Mouse (Mus musculus) hindbrain, embryonic 15.5 days (tissue): ENCODE measurements around the gene Scn2b. TPM values are rescaled to one million over a fixed set of nuclear protein-coding genes. Genes with fewer than 3 reads are reported as not detected.

Source experiments
- ATAC-seq: fragments of 200-750 bp; cut with Nextera tagmentation; 2 replicates; pipeline ENCODE4 v1.8.0; 2017; ENCODE audit warnings: low read depth, moderate number of reproducible peaks, moderate TSS enrichment; ENCODE audit not compliant: low FRiP score
- H3K27ac ChIP-seq: fragments of 300-500 bp; sonication (generic); replicated peaks from 2 replicates; pipeline ENCODE4 v1.5.1; 2015; ENCODE audit warnings: mild to moderate bottlenecking, inconsistent platforms
- H3K27me3 ChIP-seq: fragments of 300-500 bp; sonication (generic); 2 replicates; pipeline ENCODE4 v1.6.1; 2015; ENCODE audit warnings: control low read depth, inconsistent platforms
- H3K36me3 ChIP-seq: fragments of 300-500 bp; sonication (generic); 2 replicates; pipeline ENCODE4 v1.6.1; 2015; ENCODE audit warnings: control low read depth, inconsistent platforms
- H3K4me1 ChIP-seq: fragments of 300-500 bp; sonication (generic); replicated peaks from 2 replicates; pipeline ENCODE4 v1.6.1; 2015; ENCODE audit warnings: control low read depth, inconsistent platforms
- H3K4me2 ChIP-seq: fragments of 300-500 bp; sonication (generic); 2 replicates; pipeline ENCODE4 v1.6.1; 2015; ENCODE audit warnings: moderate library complexity, mild to moderate bottlenecking, inconsistent platforms
- H3K4me3 ChIP-seq: fragments of 300-500 bp; sonication (generic); 2 replicates; pipeline ENCODE4 v1.5.1; 2015; ENCODE audit warnings: mild to moderate bottlenecking, inconsistent platforms
- H3K9ac ChIP-seq: fragments of 300-500 bp; sonication (generic); 2 replicates; pipeline ENCODE4 v1.6.1; 2015; ENCODE audit warnings: inconsistent platforms
- H3K9me3 ChIP-seq: fragments of 300-500 bp; sonication (generic); 2 replicates; pipeline ENCODE4 v1.6.1; 2016; ENCODE audit warnings: control low read depth, inconsistent platforms
- WGBS: fragments of 180-500 bp; shearing (Covaris S2); methylation state at CpG from one replicate; pipeline ENCODE4 v1.1.7; 2015; 5-methylcytosine and 5-hydroxymethylcytosine counted together
- polyA plus RNA-seq: library from polyadenylated mRNA; unstranded; fragments of >200 nt; fragmentation: Nextera tagmentation; extraction: Ambion mirVana; gene quantifications from 2 replicates; pipeline ENCODE4 v1.2.1, GENCODE M21; 2015

Gene Scn2b
- polyA plus RNA-seq, 1 experiment from 2014 or later, result 10.3 TPM

DNA sequence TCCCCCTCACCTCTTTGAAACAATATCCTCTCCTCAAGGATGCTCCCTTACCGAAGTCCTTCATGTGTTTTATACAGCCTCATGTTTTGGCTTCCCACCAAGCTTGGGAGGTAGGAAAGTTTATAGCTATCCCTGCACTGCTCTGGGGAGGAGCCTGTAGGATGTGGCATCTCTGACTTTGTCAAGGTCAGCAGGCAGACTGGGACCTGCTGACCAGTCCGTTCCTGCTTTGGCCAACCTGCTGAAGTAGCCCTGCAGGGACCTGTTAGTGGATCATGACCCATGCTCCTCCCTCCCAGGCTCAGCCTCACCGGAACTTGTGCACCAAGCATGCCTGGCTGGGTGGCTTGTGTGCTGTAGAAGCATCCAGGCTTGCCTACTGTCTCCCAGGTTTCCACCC is 25.1 kb downstream of the Scn2b start:
- Histone ChIP-seq H3K4me2 (no peak overlapping the region), H3K27ac (no peak overlapping the region), H3K9me3 (no peaks in the 10 kb centered on the region), H3K4me1 (peaks cover 26% of the 10 kb centered on the region), H3K27me3 (peaks cover 77% of the 10 kb centered on the region), H3K4me3 (no peak overlapping the region), H3K9ac (no peak overlapping the region), H3K36me3 (no peaks in the 10 kb centered on the region)
- no peak for ATAC-seq
- WGBS, result 65% methylated on average over 3 of the region's 3 CpGs

DNA sequence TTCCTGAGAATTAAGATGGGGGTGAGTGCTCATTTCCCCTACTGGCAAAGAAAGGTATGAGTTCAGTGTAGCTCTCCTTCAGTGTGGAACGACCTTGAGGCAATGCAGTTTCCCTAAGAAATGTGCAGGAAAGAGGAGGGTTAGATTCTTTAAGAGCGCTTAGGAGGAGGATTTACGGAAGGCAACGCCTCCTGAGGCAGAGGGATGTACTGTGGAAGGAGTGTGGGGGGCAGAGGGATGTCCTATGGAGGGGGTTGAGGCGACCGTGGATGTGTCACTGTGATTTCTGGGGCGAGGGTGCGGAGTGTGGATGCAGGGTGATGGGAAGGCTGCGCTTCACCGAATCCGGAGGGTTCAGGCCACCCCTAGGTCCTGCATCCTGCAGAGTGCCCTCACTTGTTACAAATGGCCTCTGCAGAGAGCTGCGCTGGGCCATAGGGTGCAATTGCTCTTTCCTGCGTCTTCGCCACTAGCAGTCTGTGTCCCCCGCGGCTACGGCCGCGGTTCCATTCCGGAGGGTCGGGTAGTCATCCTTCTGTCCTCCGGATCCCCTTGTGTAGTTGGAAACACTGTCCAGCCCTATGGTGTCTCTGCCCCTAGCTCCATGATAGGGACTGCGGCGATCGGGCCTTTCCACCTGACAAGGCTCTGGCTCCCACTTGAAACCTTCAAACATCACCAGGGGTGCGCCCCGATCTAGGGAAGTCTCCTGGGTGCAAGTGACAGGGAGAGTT is 28.1 kb downstream of the Scn2b start:
- H3K4me3 ChIP-seq, result peak overlapping the region; percentile 41
- H3K9me3 ChIP-seq, result no peaks in the 10 kb centered on the region
- H3K27me3 ChIP-seq, result peaks cover 49% of the 10 kb centered on the region
- H3K27ac ChIP-seq, result no peak overlapping the region
- WGBS, result 2% methylated on average over 27 of the region's 27 CpGs
- no peaks in the 10 kb centered on the region for H3K36me3 ChIP-seq
- H3K4me2 ChIP-seq, result peak overlapping the region; percentile 93
- peak overlapping the region; percentile 42 for H3K9ac ChIP-seq
- ATAC-seq, result peak; percentile 66
- peaks cover 10% of the 10 kb centered on the region for H3K4me1 ChIP-seq

DNA sequence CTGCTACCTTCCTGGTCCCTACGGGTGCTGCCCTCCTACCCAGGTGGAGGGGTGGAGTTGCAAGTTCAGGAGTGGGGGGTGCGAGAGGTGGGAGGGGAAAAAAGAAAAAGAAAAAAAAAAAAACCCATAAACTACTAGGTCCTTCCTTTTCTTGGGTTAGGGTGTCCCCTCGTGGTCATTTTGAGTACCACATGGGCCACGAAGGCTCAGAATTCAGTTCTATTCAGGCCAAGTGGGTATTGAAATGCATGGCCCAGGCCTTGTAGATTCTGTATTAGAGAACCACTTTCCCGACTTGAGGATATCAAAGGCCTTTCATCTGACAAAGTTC is 28.6 kb downstream of the Scn2b start:
- H3K4me1 ChIP-seq, result peaks cover 10% of the 10 kb centered on the region
- no peak for ATAC-seq
- peak overlapping the region; percentile 93 for H3K4me2 ChIP-seq
- peaks cover 44% of the 10 kb centered on the region for H3K27me3 ChIP-seq
- no peak overlapping the region for H3K27ac ChIP-seq
- WGBS, result 1% methylated on average over 5 of the region's 5 CpGs
- H3K9me3 ChIP-seq, result no peaks in the 10 kb centered on the region
- H3K4me3 ChIP-seq, result peak overlapping the region; percentile 41
- no peaks in the 10 kb centered on the region for H3K36me3 ChIP-seq
- peak overlapping the region; percentile 42 for H3K9ac ChIP-seq

DNA sequence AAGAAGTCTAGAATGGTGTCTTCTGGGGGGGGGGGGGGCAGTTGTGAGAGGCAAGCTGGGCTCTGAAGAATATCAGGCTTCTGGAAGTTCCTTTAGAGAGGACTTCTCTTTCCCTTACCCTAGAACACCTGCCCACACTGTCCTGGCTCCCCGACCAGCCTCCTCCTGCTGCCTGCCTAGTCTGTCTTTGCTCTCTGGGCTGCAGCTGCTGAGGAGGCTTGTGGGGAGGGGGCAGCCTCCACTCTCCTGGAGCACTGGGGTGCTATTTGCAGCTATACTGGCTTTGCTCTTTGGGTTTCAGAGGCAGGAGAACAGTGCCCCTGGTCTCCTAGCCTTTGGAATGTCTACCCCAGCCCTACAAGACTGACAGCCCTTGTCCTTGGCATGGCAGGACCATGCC is 33.4 kb downstream of the Scn2b start:
- no peak for ATAC-seq
- WGBS, result 75% methylated on average over 1 of the region's 1 CpGs
- H3K27me3 ChIP-seq, result peaks cover 8% of the 10 kb centered on the region; the same call in 1 of the 2 replicates

DNA sequence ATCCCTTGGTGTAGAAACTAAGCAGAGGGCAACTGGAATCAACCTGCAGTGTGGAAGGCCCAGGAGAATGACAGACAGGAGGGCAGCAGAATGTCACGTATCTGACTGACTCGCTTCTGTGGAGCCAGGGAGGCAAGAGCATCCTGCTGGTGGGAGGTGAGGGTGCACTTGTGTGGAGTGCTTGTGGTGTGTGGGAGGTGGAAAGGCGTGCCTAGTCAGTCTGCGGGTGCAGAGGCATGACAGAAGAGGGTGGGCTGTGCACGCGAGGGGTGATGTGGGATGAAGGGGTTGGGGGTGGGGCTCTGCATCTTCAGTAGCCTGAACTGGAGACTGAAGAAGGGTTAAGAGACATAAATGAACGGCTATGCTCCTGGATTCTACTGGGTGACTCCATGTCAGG is 35.8 kb downstream of the Scn2b start:
- H3K9ac ChIP-seq, result no peak overlapping the region
- no peak overlapping the region for H3K4me3 ChIP-seq
- H3K4me2 ChIP-seq, result no peak overlapping the region
- no peak for ATAC-seq
- no peak overlapping the region for H3K27ac ChIP-seq
- H3K27me3 ChIP-seq, result no peaks in the 10 kb centered on the region; the same call in 1 of the 2 replicates
- WGBS, result 78% methylated on average over 7 of the region's 7 CpGs
- H3K4me1 ChIP-seq, result no peaks in the 10 kb centered on the region
- H3K9me3 ChIP-seq, result no peaks in the 10 kb centered on the region
- no peaks in the 10 kb centered on the region for H3K36me3 ChIP-seq

More for the DNA sequence above, 33.4 kb downstream of the Scn2b start:
- Histone ChIP-seq H3K27ac (no peak overlapping the region), H3K36me3 (no peaks in the 10 kb centered on the region), H3K4me2 (no peak overlapping the region), H3K4me1 (peaks cover 2% of the 10 kb centered on the region), H3K4me3 (no peak overlapping the region), H3K9ac (no peak overlapping the region), H3K9me3 (no peaks in the 10 kb centered on the region)

DNA sequence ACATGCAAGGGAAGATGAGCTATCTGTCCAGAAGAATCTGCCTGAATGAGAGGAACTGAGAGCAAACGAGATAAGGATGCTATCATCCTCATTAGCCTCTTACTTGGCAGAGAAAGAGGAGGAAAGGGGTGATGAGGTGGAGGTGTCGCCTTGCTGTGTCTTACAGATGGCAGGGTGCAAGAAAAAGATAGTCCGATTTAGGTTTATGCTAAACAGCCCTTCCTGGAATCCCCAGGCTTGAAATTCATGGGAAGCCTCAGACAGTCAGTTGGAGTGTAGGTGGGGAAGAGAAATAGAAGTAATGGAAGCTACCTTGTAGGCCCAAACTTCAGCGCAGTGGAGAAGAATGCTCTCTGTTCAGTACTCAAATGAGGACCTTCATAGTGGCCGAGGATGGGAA is 50.3 kb downstream of the Scn2b start:
- H3K27me3 ChIP-seq, result no peaks in the 10 kb centered on the region
- no peaks in the 10 kb centered on the region for H3K36me3 ChIP-seq
- H3K4me2 ChIP-seq, result no peak overlapping the region
- H3K4me3 ChIP-seq, result no peak overlapping the region
- no peak for ATAC-seq
- no peaks in the 10 kb centered on the region for H3K4me1 ChIP-seq
- WGBS, result 83% methylated on average over 5 of the region's 5 CpGs
- no peaks in the 10 kb centered on the region for H3K9me3 ChIP-seq
- H3K9ac ChIP-seq, result no peak overlapping the region
- no peak overlapping the region for H3K27ac ChIP-seq

DNA sequence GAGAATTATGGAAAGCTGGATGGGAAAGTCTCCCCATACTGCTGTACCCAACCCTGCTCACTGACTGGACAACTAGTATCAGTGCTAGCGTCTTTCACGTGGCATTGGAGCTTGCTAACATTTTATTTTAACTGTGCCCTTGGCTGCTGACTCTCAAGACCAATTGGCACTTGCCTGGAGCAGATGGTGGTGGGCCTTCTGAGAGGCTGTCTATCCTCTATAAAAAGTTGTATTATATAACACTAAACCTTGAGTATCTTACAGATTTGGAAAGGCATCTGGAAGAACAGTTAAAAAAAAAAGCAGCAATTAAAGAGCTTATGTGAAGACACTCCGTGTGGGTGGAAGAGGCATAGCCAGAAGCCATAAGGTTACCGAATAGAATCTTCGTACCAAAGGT is 52.6 kb downstream of the Scn2b start:
- no peaks in the 10 kb centered on the region for H3K4me1 ChIP-seq
- H3K4me2 ChIP-seq, result no peak overlapping the region
- H3K36me3 ChIP-seq, result no peaks in the 10 kb centered on the region
- no peaks in the 10 kb centered on the region for H3K27me3 ChIP-seq
- H3K4me3 ChIP-seq, result no peak overlapping the region
- H3K27ac ChIP-seq, result no peak overlapping the region
- H3K9ac ChIP-seq, result no peak overlapping the region
- no peak for ATAC-seq
- no peaks in the 10 kb centered on the region for H3K9me3 ChIP-seq
- WGBS, result 92% methylated on average over 5 of the region's 5 CpGs

DNA sequence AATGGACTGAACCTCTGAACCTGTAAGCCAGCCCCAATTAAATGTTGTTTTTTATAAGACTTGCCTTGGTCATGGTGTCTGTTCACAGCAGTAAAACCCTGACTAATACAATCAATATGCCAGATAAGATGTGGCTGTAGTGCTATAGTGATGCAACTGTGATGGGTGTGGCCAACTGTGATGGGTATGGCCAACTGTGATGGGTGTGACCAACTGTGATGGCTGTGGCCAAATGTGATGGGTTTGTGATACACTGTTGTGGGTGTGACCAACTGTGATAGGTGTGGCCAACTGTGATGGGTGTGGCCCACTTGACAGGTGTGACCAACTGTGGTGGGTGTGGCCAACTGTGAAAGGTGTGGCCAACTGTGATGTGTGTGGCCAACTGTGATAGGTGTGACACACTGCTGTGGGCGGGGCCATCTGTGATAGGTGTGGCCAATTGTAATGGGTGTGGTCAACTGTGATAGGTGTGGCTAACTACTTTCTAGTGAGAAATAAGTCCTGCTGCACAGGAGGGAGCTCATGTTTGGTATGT is 53.6 kb downstream of the Scn2b start:
- Histone ChIP-seq H3K27ac (no peak overlapping the region), H3K36me3 (no peaks in the 10 kb centered on the region), H3K4me3 (no peak overlapping the region), H3K9ac (no peak overlapping the region), H3K27me3 (no peaks in the 10 kb centered on the region), H3K9me3 (no peaks in the 10 kb centered on the region), H3K4me2 (no peak overlapping the region), H3K4me1 (no peaks in the 10 kb centered on the region)
- no peak for ATAC-seq
- WGBS, result 85% methylated on average over 1 of the region's 1 CpGs

DNA sequence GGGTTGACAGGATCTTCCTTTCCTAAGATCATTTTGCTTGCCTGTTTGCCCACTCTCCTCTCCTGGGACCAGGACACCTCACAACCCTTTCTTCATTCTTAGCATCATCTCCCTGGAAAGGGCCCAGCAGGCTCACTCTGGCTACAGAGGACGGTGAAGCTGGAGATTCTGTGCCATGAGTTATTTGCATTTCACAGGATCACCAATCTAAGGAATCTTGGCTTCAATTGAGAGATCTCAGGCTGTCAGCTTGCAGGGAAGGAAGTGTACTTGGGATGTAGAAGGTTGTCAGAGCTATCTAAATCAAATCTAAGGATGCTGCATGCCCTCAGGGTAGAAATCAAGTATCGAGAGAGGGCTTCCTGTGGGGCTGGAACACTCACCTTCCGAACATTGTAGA is 55.9 kb downstream of the Scn2b start:
- Histone ChIP-seq H3K4me1 (no peaks in the 10 kb centered on the region), H3K27me3 (no peaks in the 10 kb centered on the region), H3K9ac (no peak overlapping the region), H3K4me3 (no peak overlapping the region), H3K4me2 (no peak overlapping the region), H3K36me3 (no peaks in the 10 kb centered on the region), H3K9me3 (no peaks in the 10 kb centered on the region), H3K27ac (no peak overlapping the region)
- WGBS, result 73% methylated on average over 3 of the region's 3 CpGs
- ATAC-seq, result no peak

DNA sequence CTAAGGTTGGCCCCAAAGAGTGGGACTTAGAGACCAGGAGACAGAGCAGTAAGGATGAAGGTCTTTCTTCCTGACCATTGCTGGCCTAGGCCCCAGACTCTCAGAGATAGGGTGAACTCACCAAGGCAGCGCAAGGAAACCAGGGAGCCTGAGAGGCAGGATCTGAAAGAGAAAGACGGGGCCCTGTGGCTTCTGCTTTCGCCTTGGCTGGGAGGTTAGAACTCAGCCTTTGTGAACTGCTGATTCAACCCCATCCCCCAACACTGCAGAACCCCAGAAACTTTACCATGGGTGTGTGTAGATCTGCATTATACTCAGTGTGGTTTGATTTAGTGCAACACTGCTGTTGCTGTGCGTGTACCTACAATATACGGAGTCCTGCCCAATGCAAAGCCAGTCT is 61.7 kb downstream of the Scn2b start:
- Histone ChIP-seq H3K27me3 (no peaks in the 10 kb centered on the region), H3K4me3 (no peak overlapping the region), H3K4me2 (no peak overlapping the region), H3K9ac (no peak overlapping the region), H3K4me1 (no peaks in the 10 kb centered on the region), H3K27ac (no peak overlapping the region), H3K36me3 (no peaks in the 10 kb centered on the region), H3K9me3 (no peaks in the 10 kb centered on the region)
- WGBS, result 89% methylated on average over 5 of the region's 5 CpGs
- ATAC-seq, result no peak

Other genes starting within 250 kb of the Scn2b start
- 23.2 and 25.9 TPM in 2 replicates for gene Kmt2a, start 236.5 kb upstream of the Scn2b start, polyA plus RNA-seq
- 802 and 842 TPM in 2 replicates for gene Atp5l, start 197.0 kb upstream of the Scn2b start, polyA plus RNA-seq
- gene Ube4a, start 152.2 kb upstream of the Scn2b start, polyA plus RNA-seq, result 34.6 and 35.1 TPM in 2 replicates
- not detected in 2 replicates for gene Cd3g, start 137.4 kb upstream of the Scn2b start, polyA plus RNA-seq
- gene Cd3d, start 136.0 kb upstream of the Scn2b start, polyA plus RNA-seq, result not detected in 2 replicates
- 0.18 TPM in 1 of 2 replicates, not detected in the other for gene Cd3e, start 108.2 kb upstream of the Scn2b start, polyA plus RNA-seq
- gene Mpzl2, start 78.0 kb upstream of the Scn2b start, polyA plus RNA-seq, result 2.6 and 3.3 TPM in 2 replicates
- gene Mpzl3, start 62.6 kb upstream of the Scn2b start, polyA plus RNA-seq, result 1.3 TPM in 2 replicates
- 0.31 and 0.34 TPM in 2 replicates for gene Jaml, start 38.6 kb upstream of the Scn2b start, polyA plus RNA-seq
- 0.31 and 0.55 TPM in 2 replicates for gene Scn4b, start 20.6 kb downstream of the Scn2b start, polyA plus RNA-seq
- gene BC049352, start 64.2 kb downstream of the Scn2b start, polyA plus RNA-seq, result not detected in 2 replicates
- gene Tmprss4, start 86.3 kb downstream of the Scn2b start, polyA plus RNA-seq, result 0.14 TPM in 1 of 2 replicates, not detected in the other
- 0.62 and 1.0 TPM in 2 replicates for gene Il10ra, start 151.4 kb downstream of the Scn2b start, polyA plus RNA-seq
- gene Tmprss13, start 201.3 kb downstream of the Scn2b start, polyA plus RNA-seq, result not detected in 2 replicates